Mouse (Mus musculus): ENCODE data around the gene Stat5b.

The Stat5b gene

DNA sequence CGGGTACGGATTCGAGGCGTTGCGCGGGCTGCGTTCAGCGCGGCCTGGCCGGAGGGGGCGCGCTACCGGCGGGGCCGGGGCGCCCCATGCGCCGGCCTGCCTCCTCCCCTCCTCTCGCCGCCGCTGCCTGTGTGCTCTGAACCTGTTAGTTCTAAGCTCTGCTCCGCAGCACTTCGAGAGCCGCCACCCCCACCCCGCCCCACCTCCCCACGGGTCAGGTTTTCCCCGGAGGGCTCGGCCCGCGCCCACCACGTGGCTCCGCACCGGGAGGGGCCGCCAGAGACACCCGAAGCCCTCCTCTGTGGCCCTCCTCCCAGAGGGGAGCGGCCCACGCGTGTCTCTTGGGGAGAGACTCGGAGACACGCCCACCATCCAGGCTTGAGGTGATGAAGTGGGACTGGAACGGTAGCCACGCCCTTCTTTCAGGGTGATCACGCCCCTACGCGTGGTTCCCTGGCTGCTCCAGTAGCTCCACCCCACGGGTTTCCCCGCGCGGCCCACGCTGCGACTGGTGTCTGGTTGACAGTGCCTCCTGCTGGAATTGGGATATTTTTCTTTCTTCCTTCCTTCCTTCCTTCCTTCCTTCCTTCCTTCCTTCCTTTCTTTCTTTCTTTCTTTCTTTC is 90.8 kb downstream of the Stat5b start, which contains the start of gene Kcnh4:
Gene Kcnh4 (minus strand): TSS at position 332 of the 623 bp plus-strand sequence.
- DNase-seq: peak; percentile 42 to 62

DNA sequence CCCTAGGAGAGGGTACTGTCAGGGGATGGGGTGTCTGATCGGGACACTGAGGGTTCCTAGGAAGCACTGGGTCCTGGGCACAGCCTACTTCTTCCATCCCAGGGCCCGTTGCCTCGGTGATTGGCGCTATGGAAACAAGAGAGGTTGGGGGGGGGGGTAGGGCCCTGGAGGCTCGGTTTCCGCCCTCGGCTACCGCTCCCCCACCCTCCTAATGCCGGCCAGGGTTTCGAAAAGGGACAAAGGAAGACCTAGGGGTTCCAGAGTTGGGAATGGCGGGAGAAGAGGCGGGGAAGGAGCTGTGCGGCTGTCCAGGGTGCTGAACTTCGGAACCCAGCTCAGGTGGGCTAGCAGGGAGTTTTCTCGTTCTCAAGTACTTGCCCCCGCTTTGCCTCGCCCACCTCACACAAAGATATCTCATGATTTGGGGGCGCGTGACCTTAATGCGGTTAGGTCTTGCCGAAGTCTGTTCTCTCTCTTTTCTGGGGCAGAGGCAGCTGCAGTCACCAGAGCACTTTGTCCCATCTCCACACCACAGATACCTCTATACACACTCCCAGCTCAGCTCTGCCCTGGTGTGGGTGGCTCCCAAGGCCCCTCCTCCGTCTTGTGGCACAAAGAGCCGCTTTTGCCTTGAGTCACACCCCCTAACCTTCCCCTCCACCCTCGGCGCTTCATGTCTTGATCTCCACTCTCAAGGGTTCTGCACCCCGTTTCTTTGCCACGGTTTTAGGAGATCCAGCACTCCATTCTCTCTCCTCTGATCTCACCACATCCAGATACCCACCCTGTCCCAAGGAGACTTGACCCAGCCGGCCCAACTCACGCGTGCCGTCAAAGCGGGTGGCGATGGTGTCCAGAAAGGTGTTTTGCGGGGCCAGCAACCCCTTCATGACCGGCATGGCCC is 91.6 kb downstream of the Stat5b start:
- no peak for DNase-seq

GRCm38 (mm10) chr11:100757566-100757965 is 93.0 kb downstream of the Stat5b start:
- DNase-seq: no peak

DNA sequence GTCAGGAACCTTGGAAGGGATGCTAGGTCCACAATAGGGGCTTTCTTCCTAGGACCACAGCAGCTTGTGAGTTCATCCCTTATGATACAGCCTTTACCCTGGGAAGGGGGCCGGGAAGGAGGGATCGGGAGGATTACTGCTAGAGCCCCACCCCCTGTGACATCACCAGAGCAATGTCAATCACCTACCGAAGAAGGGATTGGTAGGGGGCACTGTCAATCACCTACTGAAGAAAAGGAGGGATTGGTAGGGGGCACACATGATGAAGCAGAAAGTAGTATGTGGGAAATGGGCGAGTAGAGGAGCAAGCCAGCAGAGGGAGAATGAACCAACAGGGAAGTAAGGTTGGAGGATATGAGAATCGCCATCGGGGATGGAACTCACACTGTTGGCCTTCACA is 94.0 kb downstream of the Stat5b start:
- no peak for DNase-seq

DNA sequence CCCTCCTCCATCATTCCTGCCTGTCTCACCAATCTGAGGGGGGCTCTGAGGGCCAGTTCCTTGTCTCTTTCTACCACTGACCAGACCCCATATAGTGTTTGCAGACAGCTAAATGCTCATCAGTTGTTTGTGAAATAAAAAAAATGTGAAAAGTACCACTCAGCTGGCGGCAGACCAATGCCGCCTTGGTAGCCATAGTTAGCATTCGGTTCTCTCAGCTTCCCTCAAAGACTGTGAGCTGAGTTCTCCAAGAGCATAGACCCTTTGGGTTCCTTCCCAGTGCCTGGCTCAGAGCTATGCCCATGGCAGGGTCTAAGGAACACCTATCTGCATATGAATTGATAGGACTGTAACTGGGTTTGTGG is 95.8 kb downstream of the Stat5b start:
- DNase-seq: no peak

- no peak for DNase-seq
Measured at GRCm38 (mm10) chr11:100754021-100754692, 96.4 kb downstream of the Stat5b start.

DNA sequence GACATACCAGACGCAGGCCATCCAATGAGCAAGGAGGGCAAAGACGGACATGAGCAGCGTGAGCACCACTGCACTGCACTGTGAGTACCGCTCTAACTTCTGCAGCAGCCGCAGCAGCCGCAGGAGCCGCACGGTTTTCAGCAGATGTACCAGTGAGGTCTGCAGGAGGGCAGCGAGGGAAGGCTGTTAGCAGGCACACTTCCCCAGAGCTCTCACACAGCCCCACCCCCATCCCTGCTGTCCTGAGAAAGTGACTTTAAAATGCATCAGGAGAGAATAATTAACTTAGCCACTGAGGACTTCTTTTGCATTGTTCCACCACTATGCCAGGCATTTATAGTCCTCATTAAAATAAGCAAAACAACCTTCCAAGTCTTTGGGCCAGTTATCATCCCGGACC is 98.2 kb downstream of the Stat5b start:
- no peak for DNase-seq

GRCm38 (mm10) chr11:100750127-100750526 is 100.4 kb downstream of the Stat5b start:
- no peak for DNase-seq

DNA sequence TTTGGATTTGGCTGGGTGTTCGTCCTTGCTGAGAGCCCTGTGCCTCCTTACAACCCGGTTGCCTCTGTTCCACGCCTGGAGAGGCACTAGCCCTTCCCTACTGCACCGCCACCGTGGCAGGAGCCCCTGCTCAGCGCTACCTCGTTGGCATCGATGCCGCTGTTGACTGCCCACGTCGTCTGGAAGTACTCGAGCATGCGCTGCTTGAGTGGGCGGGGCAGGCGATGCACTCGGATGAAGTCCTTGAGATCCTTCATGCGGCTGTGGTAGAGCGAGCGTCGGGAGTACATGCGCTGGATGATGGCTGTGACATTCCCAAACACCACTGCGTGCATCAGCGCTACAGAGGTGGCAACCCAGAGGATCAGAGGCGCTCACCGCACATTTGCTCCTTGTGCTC is 101.1 kb downstream of the Stat5b start:
- no peak for DNase-seq

DNA sequence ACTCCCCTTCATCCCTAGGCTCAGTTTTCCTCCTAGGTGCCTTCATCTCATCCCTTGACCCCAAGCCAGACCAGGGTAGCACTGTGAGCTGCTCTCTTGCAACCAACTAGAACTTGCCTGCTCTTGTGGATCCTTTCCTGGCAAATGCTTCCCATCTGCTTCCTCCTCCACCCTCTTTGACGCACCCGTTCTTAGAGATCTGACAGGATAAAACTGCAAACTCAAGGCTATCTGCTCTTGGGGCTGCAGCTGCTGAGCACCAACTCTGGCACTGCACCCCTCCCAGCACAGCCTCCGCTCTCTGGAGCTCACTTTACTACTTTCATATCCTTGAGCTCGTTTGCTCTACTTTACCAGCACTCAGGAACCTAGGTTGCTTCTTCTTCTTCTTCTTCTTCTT is 101.9 kb downstream of the Stat5b start:
- DNase-seq: no peak

DNA sequence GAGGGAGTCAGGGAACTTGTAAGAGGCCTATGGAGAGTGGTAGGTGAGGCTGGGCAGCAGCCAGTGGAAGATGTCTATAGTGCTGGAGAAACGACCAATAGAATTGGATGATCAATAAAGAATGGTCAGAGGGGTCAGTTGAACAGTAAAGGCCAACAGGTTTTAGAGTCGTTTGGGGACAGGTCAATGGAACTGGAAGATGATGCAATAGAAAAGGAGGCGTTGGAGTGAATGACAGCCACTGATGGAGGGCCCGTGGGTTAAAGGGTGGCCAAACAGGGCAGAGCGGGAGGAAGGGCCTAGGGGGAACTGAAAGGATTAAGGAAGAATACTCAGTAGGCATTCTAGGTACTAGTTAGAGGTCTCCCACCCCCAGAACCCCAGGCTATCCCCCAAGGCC is 103.4 kb downstream of the Stat5b start:
- DNase-seq: no peak

DNA sequence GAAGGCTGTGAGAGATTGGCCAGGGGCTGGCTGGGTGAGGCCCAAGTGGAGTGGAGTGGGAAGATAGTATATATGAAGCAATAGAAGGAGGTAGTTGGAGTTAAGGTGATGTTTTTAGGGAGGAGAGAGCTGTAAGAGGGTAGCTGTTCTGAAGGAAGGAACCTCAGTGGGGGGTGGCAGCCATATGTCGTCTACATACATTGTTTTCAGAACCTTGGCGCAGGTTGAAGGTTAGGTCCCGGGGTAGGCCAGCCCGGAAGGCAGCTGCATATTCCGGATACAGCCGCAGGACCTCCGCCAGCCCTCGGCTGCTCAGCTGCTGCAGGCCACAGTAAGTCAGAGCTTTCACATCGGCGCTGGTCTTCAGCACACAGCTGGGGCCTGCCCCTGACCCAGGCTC is 104.0 kb downstream of the Stat5b start:
- DNase-seq: no peak

DNA sequence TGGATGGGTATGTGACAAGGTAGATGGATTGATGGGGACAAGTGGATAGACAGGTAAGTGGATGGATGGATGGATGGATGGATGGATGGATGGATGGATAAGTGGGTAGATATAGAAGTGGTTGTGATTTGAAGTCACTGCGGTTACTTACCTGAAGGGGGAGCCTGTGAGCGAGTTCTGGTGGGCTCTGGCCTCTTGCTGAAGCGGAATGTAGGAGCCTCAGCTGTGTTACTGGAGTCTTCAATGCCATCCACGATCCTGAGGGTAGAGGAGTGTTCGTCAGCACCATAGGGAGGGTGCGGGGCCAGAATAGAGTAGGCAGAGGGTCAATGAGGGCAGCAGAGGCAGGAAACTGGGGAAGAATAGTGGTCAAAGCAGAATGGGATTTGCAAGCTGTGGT is 105.4 kb downstream of the Stat5b start:
- DNase-seq: peak; percentile 62 to 68

DNA sequence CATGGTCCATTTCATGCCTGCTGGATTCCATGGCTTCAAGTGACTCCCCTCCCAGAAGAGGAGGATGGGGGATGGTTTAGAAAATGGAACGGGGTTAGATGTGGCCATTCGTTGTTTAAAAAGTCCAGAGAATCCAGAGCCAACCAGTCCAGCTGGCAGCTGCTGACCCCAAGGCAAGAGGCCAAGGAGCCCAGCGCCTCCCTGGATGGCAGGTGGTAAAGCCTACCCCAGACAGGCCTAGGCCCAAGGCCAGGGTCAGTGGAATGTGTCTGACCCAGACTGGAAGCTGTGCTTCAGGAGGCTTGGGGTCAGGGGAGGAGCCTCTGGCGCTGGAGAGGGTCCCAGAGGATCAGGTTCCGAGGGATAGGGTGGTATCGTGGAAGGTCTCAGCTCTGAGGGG is 109.2 kb downstream of the Stat5b start:
- peak in 1 of 2 experiments; percentile 18 for DNase-seq

- DNase-seq: no peak
Measured at GRCm38 (mm10) chr11:100738749-100739148, 111.8 kb downstream of the Stat5b start.

- DNase-seq: peak; percentile 98 to 100
Measured at GRCm38 (mm10) chr11:100738066-100738604, 112.4 kb downstream of the Stat5b start, which contains the start of gene Rab5c. Gene Rab5c (minus strand): TSS chr11:100738215.

GRCm38 (mm10) chr11:100737105-100737733 is 113.3 kb downstream of the Stat5b start:
- no peak for DNase-seq

DNA sequence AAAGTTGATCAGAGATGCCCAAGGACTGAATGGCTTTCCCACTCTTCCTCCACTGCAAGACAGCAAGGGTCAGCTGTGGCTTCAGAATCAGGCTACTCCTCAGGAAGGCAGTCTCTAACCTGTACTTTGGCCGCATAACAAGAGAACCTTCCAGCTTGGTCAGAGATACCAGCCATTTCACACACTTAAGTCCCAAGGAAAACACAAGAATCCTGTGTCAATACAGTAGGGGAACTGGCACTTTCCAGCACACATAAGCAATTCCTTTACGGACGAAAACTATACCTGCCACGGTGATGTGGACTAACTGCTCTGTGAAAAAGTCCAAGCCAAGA is 113.8 kb downstream of the Stat5b start:
- no peak for DNase-seq

DNA sequence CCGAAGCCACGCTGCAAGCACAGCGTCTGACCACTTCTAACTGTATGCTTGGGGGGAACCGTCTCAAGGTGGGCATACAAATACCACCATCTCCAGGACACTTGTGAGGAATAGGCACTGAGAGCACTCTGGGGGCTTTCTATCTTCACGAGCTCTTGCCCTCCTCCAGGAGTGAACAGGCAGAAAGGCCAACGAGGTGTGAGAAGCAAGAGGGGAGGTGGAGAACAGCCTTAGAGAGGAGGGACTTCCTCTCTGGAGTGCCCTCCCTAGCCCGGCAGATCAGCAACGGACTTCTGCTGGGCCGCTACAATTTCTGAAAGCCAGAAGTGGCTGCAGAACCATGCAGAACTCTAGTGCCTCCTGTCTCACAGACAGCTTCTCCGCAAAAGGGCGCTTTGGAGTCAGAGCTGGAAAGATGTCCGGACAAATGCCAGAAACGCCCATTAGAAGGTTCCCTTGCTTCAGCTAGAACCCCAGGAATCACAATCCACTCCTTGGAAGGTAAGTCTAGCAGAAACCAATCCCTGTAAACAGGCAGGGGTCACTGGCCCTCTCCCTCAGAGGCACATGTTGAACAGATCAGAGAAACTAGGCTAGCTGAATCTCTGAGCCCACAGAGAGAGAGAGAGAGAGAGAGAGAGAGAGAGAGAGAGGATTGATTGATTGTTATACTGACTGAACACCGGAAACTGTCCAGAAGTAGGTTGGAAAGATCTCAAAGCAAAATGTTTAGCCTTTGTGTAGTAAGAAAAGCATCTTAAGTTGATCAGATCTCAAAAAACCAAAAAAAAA is 114.4 kb downstream of the Stat5b start:
- no peak for DNase-seq

- DNase-seq: no peak
Measured at GRCm38 (mm10) chr11:100735134-100735865, 115.2 kb downstream of the Stat5b start.
